Mouse (Mus musculus): ENCODE measurements around the gene Gm7075. TPM values are rescaled to one million over a fixed set of nuclear protein-coding genes. Genes with fewer than 3 reads are reported as not detected.
A peak's percentile ranks its signal among the peaks of the same experiment; 100 is the strongest.

Gm7075 gene
- polyA plus RNA-seq, 1 experiment from 2014 or later: not detected

- Histone ChIP-seq H3K4me3 (no peak overlapping the region), H3K27ac (replicated peaks) (no peak overlapping the region), H3K4me1 (peaks cover 11% of the 10 kb centered on the region), H3K9me3 (replicated peaks) (no peaks in the 10 kb centered on the region), H3K36me3 (no peaks in the 10 kb centered on the region), H3K27me3 (ENCODE audit: low read depth, poor library complexity, severe bottlenecking) (peaks cover 16% of the 10 kb centered on the region)
- DNase-seq (ENCODE audit: low spot score): peak; percentile 53
- WGBS: 21% methylated on average over 9 of the region's 9 CpGs
Measured at GRCm38 (mm10) chr10:63377468-63377867, 44.1 kb downstream of the Gm7075 start.

- DNase-seq (ENCODE audit: low spot score): no peak
- no peak overlapping the region for H3K4me3 ChIP-seq
- peaks cover 11% of the 10 kb centered on the region for H3K27me3 ChIP-seq (ENCODE audit: low read depth, poor library complexity, severe bottlenecking)
- H3K36me3 ChIP-seq: no peaks in the 10 kb centered on the region
- H3K4me1 ChIP-seq: peaks cover 2% of the 10 kb centered on the region
- no peaks in the 10 kb centered on the region for H3K9me3 ChIP-seq (replicated peaks)
- no peak overlapping the region for H3K27ac ChIP-seq (replicated peaks)
- 93% methylated on average over 5 of the region's 5 CpGs for WGBS
Measured at GRCm38 (mm10) chr10:63376303-63376702, 45.3 kb downstream of the Gm7075 start.

Other genes with a start within 250 kb of the Gm7075 start
- gene Mypn, start 217.8 kb downstream of the Gm7075 start, polyA plus RNA-seq (2016; fragmentation: Nextera tagmentation; extraction: Ambion mirVana): 0.15 and 0.22 TPM in 2 replicates
- gene Herc4, start 178.0 kb downstream of the Gm7075 start, polyA plus RNA-seq (2016; fragmentation: Nextera tagmentation; extraction: Ambion mirVana): 46.7 and 46.9 TPM in 2 replicates
- gene Sirt1, start 40.1 kb downstream of the Gm7075 start, polyA plus RNA-seq (2016; fragmentation: Nextera tagmentation; extraction: Ambion mirVana): 4.9 and 6.2 TPM in 2 replicates
- gene Dnajc12, start 39.3 kb downstream of the Gm7075 start, polyA plus RNA-seq (2016; fragmentation: Nextera tagmentation; extraction: Ambion mirVana): 11.9 and 15.2 TPM in 2 replicates
- 0.05 TPM in 1 of 2 replicates, not detected in the other for gene Ctnna3, start 8.3 kb upstream of the Gm7075 start, polyA plus RNA-seq (2016; fragmentation: Nextera tagmentation; extraction: Ambion mirVana)

Measured in midbrain, embryonic 10.5 days (tissue).